Mouse (Mus musculus) liver, embryonic 14.5 days (tissue): ENCODE results near the gene Zfp651.

Experiments used
- CTCF ChIP-seq: IDR thresholded peaks from 2 replicates; pipeline ENCODE4 v1.5.1; 2016; ENCODE audit warnings: antibody characterized with exemption, low read depth, control low read depth
- EP300 ChIP-seq: IDR thresholded peaks from 2 replicates; pipeline ENCODE4 v1.6.1; 2016; ENCODE audit warnings: antibody characterized with exemption, low read depth

- TF ChIP-seq CTCF (no peak), EP300 (no peak)
Measured at GRCm38 (mm10) chr9:121807947-121808346, 48.8 kb downstream of the Zfp651 start.
